Mouse (Mus musculus) urinary bladder, postnatal 14 days (tissue): ENCODE measurements around the gene Vmn1r158.
"Not testable (repeated sequence)": the region's sequence is repeated elsewhere in the genome, so short reads cannot be mapped to it uniquely, and the experiment has no call there.

Experiments used
- DNase-seq: peaks from one replicate; pipeline ENCODE4 v3.0.0; 2021; ENCODE audit warnings: low spot score

The Vmn1r158 gene

DNA sequence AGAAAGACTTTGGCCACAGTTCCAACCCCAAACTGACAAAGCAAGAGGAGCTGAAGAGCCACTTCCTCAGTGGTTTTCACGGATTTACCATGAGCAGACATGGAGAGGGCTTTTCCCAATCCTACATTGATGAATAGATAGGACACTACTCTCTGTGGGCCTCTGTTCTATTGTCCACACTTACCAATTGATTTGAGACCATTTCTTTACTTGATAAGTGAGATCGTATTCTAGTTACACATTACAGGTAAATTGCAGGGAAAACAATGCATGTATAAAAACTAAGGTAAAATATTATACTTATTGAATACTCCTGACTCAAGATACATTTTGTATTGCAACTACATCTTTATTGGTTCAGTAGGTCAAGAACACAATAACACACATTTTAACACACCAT, at the start of gene Vmn1r158:
Gene Vmn1r158, minus strand, starts transcription at position 101 of the 400 bp plus-strand sequence.
- DNase-seq, result not testable (repeated sequence)

DNA sequence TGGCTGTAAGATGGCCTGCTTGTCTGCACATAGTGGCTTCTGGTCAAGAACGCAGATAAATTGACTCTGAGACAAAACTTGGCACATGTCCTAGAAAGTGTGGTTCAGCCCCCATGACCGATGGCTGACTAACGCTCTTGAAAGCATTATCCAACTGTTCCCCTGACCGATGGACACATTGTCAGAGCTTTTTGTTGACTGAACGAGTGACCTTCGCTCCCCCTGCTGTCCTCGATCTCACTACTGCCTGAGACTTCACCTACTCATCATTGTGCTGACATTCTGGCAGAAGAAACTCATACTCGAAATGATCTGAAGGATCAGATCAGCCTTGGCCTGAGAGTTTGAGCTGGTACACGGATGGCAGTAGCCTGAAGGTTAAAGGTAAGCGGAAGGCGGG, 14.6 kb downstream of the Vmn1r158 start:
- not testable (repeated sequence) for DNase-seq

DNA sequence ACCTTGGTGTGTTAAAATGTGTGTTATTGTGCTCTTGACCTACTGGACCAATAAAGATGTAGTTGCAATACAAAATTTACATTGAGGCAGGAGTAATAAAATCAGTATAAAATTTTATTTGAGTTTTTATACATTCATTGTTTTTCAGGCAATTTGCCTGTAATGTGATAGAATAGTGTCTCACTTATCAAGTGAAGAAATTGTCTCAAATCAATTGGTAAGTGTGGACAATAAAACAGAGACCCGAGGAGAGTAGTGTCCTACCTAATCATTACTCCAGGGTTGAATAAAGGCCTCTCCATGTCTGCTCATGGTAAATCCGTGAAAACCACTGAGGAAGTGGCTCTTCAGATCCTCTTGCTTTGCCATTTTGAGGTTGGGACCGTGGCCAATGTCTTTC, 29.2 kb downstream of the Vmn1r158 start, which contains the start of gene Vmn1r157:
Gene Vmn1r157, plus strand, starts transcription at position 301 of the 400 bp plus-strand sequence.
- not testable (repeated sequence) for DNase-seq
